Mouse (Mus musculus) liver, adult 2 months (tissue): ENCODE measurements at regions not wholly inside any gene's neighbourhood (a gene's known extent, or its start where the extent isn't known, plus 50 kb on each side); places are given as distances from the start of the nearest gene placed in this dataset.

Experiments used
- DNase-seq: peaks from one replicate; pipeline ENCODE4 v3.0.0-alpha.2; 2011; ENCODE audit warnings: low read depth, low spot score; ENCODE audit errors: extremely low read depth
- H3K27ac ChIP-seq: fragments of 200-500 bp; replicated peaks from 2 replicates; pipeline ENCODE4 v1.5.1; 2012; ENCODE audit warnings: low read depth, mild to moderate bottlenecking, control low read depth, inconsistent platforms, low read length; ENCODE audit not compliant: insufficient read depth
- H3K27me3 ChIP-seq: fragments of 200-500 bp; 2 replicates; pipeline ENCODE4 v1.6.1; 2012; ENCODE audit warnings: mild to moderate bottlenecking, moderate library complexity, low read length, inconsistent platforms; ENCODE audit not compliant: control insufficient read depth, insufficient read depth
- H3K36me3 ChIP-seq: fragments of 200-500 bp; 2 replicates; pipeline ENCODE4 v1.6.1; 2012; ENCODE audit warnings: low read length, inconsistent platforms; ENCODE audit not compliant: control insufficient read depth, insufficient read depth
- H3K4me1 ChIP-seq: fragments of 200-500 bp; 2 replicates; pipeline ENCODE4 v1.6.1; 2011; ENCODE audit warnings: low read length; ENCODE audit not compliant: control insufficient read depth, insufficient read depth
- H3K4me3 ChIP-seq: fragments of 200-500 bp; 2 replicates; pipeline ENCODE4 v1.5.1; 2011; ENCODE audit warnings: low read depth, mild to moderate bottlenecking, control low read depth, low read length, moderate library complexity; ENCODE audit not compliant: insufficient read depth
- H3K79me2 ChIP-seq: fragments of 200-500 bp; 2 replicates; pipeline ENCODE4 v1.6.1; 2012; ENCODE audit warnings: inconsistent platforms, mild to moderate bottlenecking, low read length, moderate library complexity; ENCODE audit not compliant: control insufficient read depth, insufficient read depth
- H3K9ac ChIP-seq: fragments of 200-500 bp; 2 replicates; pipeline ENCODE4 v1.6.1; 2012; ENCODE audit warnings: low read depth, mild to moderate bottlenecking, control low read depth, inconsistent platforms, low read length
- CTCF ChIP-seq: fragments of 200-500 bp; IDR thresholded peaks from 2 replicates; pipeline ENCODE4 v1.5.1; 2011; ENCODE audit warnings: low read depth, low read length, control low read depth
- POLR2A ChIP-seq: fragments of 200-500 bp; IDR thresholded peaks from 2 replicates; pipeline ENCODE4 v1.6.1; 2011; ENCODE audit warnings: low read length, control low read depth; ENCODE audit not compliant: insufficient read depth; ENCODE audit errors: extremely low read depth
- WGBS: fragments of 180-500 bp; shearing (Covaris S2); methylation state at CpG from one replicate; pipeline ENCODE4 v1.1.7; 2018; 5-methylcytosine and 5-hydroxymethylcytosine counted together

GRCm38 (mm10) chr19:15431798-15432197 is 515.3 kb downstream of the Psat1 start:
- WGBS = 83% methylated on average over 5 of the region's 5 CpGs
- TF ChIP-seq POLR2A (no peak), CTCF (no peak)
- H3K9ac ChIP-seq = no peak overlapping the region
- DNase-seq = no peak
- no peaks in the 10 kb centered on the region for H3K27me3 ChIP-seq
- no peaks in the 10 kb centered on the region for H3K36me3 ChIP-seq
- H3K79me2 ChIP-seq = no peaks in the 10 kb centered on the region
- no peaks in the 10 kb centered on the region for H3K4me1 ChIP-seq
- no peak overlapping the region for H3K4me3 ChIP-seq
- no peak overlapping the region for H3K27ac ChIP-seq

- Histone ChIP-seq H3K36me3 (no peaks in the 10 kb centered on the region), H3K4me3 (no peak overlapping the region), H3K27ac (no peak overlapping the region), H3K79me2 (no peaks in the 10 kb centered on the region), H3K27me3 (no peaks in the 10 kb centered on the region), H3K9ac (no peak overlapping the region), H3K4me1 (no peaks in the 10 kb centered on the region)
- DNase-seq = no peak
- TF ChIP-seq CTCF = no peak
- no peak for TF ChIP-seq POLR2A
- WGBS = 52% methylated on average over 3 of the region's 3 CpGs
Observed at GRCm38 (mm10) chr19:15421311-15421710, 525.8 kb downstream of the Psat1 start.

GRCm38 (mm10) chr19:15398624-15399023 is 548.5 kb downstream of the Psat1 start:
- 76% methylated on average over 3 of the region's 3 CpGs for WGBS
- H3K27ac ChIP-seq = no peak overlapping the region

GRCm38 (mm10) chr19:15371682-15372081 is 575.5 kb downstream of the Psat1 start:
- WGBS = 81% methylated on average over 8 of the region's 8 CpGs
- Histone ChIP-seq H3K4me3 (no peak overlapping the region), H3K79me2 (no peaks in the 10 kb centered on the region), H3K4me1 (no peaks in the 10 kb centered on the region), H3K36me3 (no peaks in the 10 kb centered on the region), H3K9ac (no peak overlapping the region), H3K27ac (no peak overlapping the region), H3K27me3 (no peaks in the 10 kb centered on the region)
- no peak for TF ChIP-seq CTCF
- TF ChIP-seq POLR2A = no peak
- no peak for DNase-seq

More at GRCm38 (mm10) chr19:15398624-15399023, 548.5 kb downstream of the Psat1 start:
- Histone ChIP-seq H3K27me3 (no peaks in the 10 kb centered on the region), H3K4me1 (no peaks in the 10 kb centered on the region), H3K36me3 (no peaks in the 10 kb centered on the region), H3K4me3 (no peak overlapping the region), H3K9ac (no peak overlapping the region), H3K79me2 (no peaks in the 10 kb centered on the region)
- no peak for DNase-seq
- TF ChIP-seq CTCF = no peak
- no peak for TF ChIP-seq POLR2A

- no peak for DNase-seq
- H3K36me3 ChIP-seq = no peaks in the 10 kb centered on the region
- H3K79me2 ChIP-seq = no peaks in the 10 kb centered on the region
- no peaks in the 10 kb centered on the region for H3K27me3 ChIP-seq
- H3K4me3 ChIP-seq = no peak overlapping the region
- TF ChIP-seq CTCF = no peak
- no peak for TF ChIP-seq POLR2A
- H3K9ac ChIP-seq = no peak overlapping the region
- no peaks in the 10 kb centered on the region for H3K4me1 ChIP-seq
- WGBS = 35% methylated on average over 2 of the region's 2 CpGs
- H3K27ac ChIP-seq = no peak overlapping the region
Observed at GRCm38 (mm10) chr19:15366951-15367350, 580.2 kb downstream of the Psat1 start.

GRCm38 (mm10) chr19:15357181-15357580 is 590.0 kb downstream of the Psat1 start:
- TF ChIP-seq POLR2A (no peak), CTCF (no peak)
- WGBS = 83% methylated on average over 3 of the region's 3 CpGs
- no peak for DNase-seq
- no peaks in the 10 kb centered on the region; the same call in 1 of the 2 replicates for H3K27me3 ChIP-seq
- H3K36me3 ChIP-seq = no peaks in the 10 kb centered on the region
- no peak overlapping the region for H3K9ac ChIP-seq
- no peak overlapping the region for H3K27ac ChIP-seq
- no peaks in the 10 kb centered on the region for H3K4me1 ChIP-seq
- no peaks in the 10 kb centered on the region for H3K79me2 ChIP-seq
- H3K4me3 ChIP-seq = no peak overlapping the region
